28 mouse cellular contexts compared by ENCODE assay signal in the genomic region with DNA sequence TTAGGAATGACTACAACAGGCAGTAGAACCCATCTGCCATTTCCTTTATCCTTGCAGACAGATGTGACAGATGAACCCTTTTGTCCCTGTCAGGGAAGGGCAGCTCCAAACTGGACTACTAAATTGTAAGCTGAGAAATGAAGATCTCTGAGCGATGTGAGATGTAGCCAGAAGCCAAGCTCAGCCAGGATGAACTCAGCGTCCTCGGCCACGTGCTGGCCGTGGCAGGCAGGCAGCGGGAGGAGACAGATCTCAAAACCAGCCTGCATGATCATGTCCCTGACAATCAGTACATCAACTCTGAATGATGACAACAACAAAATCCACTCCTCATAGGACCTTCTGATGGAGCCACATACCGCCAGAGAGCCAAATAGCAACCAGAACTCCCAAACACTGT.
"Had no signal": no experiment of that assay in that cellular context is flagged by ENCODE, and none has a peak within 500 bp of the region (broad histone marks: within the 10 kb centered on the region; RNA-seq: fewer than 3 reads in every experiment).

No protein-coding gene starts in this region.

- DNase-seq: left cerebral cortex, postnatal 4 days; liver; liver, embryonic 13.5 days; liver, postnatal 0 days; lung, adult 18-20 months; lung, adult 2 months; lung, embryonic 14.5 days; lung, postnatal 10 days; lung, postnatal 14 days; lung, postnatal 36 days; lung, postnatal 4 days; midbrain, embryonic 14.5 days had no signal

- H3K27ac ChIP-seq: limb, embryonic 10.5 days; limb, embryonic 12.5 days; limb, embryonic 13.5 days; limb, embryonic 15.5 days; liver, embryonic 12.5 days; liver, embryonic 13.5 days; liver, embryonic 14.5 days; liver, embryonic 15.5 days; lung, embryonic 15.5 days; macrophage; midbrain, embryonic 10.5 days; midbrain, embryonic 12.5 days; midbrain, embryonic 13.5 days; midbrain, embryonic 15.5 days; neural tube, embryonic 12.5 days had no signal

- H3K4me3 ChIP-seq: limb, embryonic 10.5 days; limb, embryonic 12.5 days; limb, embryonic 13.5 days; limb, embryonic 15.5 days; liver, embryonic 12.5 days; liver, embryonic 13.5 days; liver, embryonic 15.5 days; lung, embryonic 15.5 days; megakaryocyte, embryonic 14.5 days; midbrain, embryonic 10.5 days; midbrain, embryonic 12.5 days; midbrain, embryonic 13.5 days; midbrain, embryonic 15.5 days; myocyte; neural tube, embryonic 12.5 days had no signal
